Comparison of ENCODE assay signal across 1 mouse cellular context in genomic region chr15:99690924-99691323, GRCm38 (mm10).
TF ChIP-seq lines count a peak whose summit lies in the region.

No protein-coding gene starts in this region.

TF ChIP-seq in CH12.LX, 34 proteins besides CTCF, POLR2A, EP300 and RAD21:
- TF ChIP-seq KAT2A (IDR thresholded peaks at IDR 0.05; ENCODE audit: insufficient replicate concordance, low read length) (no peak), SIN3A (IDR thresholded peaks at IDR 0.05; ENCODE audit: low read length) (no peak), MAFK (IDR thresholded peaks at IDR 0.05; ENCODE audit: insufficient replicate concordance, low read length) (no peak), NRF1 (IDR thresholded peaks at IDR 0.05; ENCODE audit: low read depth, low read length) (no peak), ELF1 (IDR thresholded peaks at IDR 0.05; ENCODE audit: low read depth, low read length) (no peak), ZMIZ1 (IDR thresholded peaks at IDR 0.05; ENCODE audit: low read depth, low read length) (no peak), UBTF (IDR thresholded peaks at IDR 0.05; ENCODE audit: low read depth, low read length) (no peak), POLR2AphosphoS2 (IDR thresholded peaks at IDR 0.05; ENCODE audit: low read depth, low read length) (no peak), MAZ (IDR thresholded peaks at IDR 0.05; ENCODE audit: low read depth, low read length) (no peak), MYC (IDR thresholded peaks at IDR 0.05; ENCODE audit: low read depth, low read length) (no peak), CHD2 (IDR thresholded peaks at IDR 0.05; ENCODE audit: low read length) (no peak), ZKSCAN1 (IDR thresholded peaks at IDR 0.05; ENCODE audit: borderline replicate concordance, low read depth, low read length) (no peak), MXI1 (IDR thresholded peaks at IDR 0.05; ENCODE audit: low read depth, low read length) (no peak)
